Mouse (Mus musculus): ENCODE results near the gene Cyp4a12b. TPM values are rescaled to one million over a fixed set of nuclear protein-coding genes. Genes with fewer than 3 reads are reported as not detected.
"Not testable (repeated sequence)": the region's sequence is repeated elsewhere in the genome, so short reads cannot be mapped to it uniquely, and the experiment has no call there.

Gene Cyp4a12b
- total RNA-seq (2017): not detected in 2 replicates

DNA sequence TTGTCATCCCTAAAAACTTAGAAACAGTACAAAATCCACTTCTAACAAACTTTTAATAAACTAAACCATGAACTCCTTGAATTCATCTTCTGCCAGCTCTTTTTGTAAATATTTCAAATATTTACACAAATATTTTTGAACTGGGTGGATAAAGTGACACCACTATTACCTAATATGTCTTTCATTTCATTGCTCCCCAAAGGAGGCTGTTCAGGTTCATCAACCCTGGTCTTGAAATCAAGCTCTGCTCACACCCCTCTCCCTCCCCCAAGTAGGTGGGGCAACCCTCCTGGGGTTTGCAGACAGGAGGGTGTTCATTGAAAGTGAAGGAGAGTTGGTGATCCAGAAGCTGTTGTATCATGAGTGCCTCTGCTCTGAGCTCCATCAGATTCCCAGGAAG, at the start of gene Cyp4a12b:
Cyp4a12b (plus strand) TSS at position 301 of the 400 bp plus-strand sequence.
- not testable (repeated sequence) for ATAC-seq (ENCODE audit: extremely low read depth, insufficient number of reproducible peaks, low FRiP score, poor library complexity, severe bottlenecking)

DNA sequence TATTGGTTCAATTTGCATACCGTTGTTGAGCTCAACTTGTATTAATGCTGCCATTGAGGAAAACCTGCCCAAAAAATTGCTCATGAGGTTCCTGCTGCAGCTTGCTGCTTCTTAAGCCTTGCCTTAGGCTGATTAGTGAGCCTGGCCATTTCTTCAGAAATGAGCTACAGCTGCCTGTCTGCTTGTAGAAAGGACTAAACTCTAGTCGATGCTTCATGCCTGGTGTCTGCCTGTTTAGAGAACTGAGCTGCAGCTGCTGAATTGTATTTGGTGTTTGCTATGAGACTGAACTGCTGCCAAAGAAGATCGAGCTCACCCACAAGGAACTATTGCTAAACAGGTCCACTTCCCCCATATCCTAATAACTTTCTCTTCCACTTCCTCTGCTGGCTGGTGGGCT, 45.8 kb upstream of the Cyp4a12b start:
- not testable (repeated sequence) for ATAC-seq (ENCODE audit: extremely low read depth, insufficient number of reproducible peaks, low FRiP score, poor library complexity, severe bottlenecking)

DNA sequence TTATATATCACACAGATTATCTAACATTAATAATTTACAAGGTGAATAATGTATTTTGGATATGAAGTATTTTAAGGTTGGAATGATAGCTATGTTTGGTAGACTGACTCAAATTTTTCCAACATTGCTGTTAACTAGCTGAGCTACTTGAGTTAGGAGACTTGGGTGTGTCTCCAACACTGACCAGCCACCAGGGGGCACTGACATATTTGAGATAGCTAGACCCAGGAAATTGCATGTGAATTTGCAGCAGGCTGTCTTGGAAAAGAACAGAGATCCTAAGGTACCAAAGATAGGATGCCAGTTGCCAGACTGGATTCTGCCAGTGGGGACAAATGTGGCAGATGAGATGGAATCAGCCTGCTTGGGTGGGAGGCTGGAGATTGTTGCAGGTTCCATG, 43.4 kb upstream of the Cyp4a12b start:
- ATAC-seq (ENCODE audit: extremely low read depth, insufficient number of reproducible peaks, low FRiP score, poor library complexity, severe bottlenecking): not testable (repeated sequence)

DNA sequence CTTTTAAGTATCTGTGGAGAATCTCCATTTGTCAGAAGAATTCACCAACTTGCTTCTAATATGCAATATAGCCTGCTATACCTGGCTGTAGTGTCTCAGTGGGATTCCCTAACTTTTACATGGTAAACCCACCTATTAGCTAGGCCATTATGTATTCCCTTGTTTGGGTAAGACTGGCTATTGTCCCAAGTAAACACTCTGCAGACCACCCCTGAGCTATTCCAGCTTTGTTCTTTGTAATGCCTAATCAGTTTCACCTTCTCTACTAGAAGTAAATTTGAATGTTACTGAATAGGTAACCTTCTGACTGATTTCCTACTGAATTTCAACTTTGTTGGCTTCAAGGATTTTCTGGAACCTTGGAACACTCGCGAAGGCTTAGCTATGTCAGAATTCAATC, 15.2 kb upstream of the Cyp4a12b start:
- not testable (repeated sequence) for ATAC-seq (ENCODE audit: extremely low read depth, insufficient number of reproducible peaks, low FRiP score, poor library complexity, severe bottlenecking)

DNA sequence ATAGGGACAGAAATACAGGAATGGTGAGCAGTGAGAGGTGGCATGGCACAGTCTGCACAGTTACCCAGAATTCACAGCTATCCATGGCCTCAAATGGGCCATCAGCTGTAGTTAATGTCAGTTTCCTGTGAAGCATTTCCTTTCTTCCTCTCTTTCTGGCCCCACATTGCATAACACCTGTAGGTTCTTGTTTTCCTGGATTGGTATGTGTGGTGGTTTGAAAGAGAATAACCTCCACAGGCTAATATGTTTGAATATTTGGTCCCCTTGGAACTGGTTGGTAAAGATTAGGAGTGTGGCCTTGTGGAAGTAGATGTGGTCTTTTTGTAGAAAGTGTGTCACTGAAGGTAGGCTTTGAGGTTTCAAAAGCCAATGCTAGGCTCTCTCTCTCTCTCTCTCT, 14.5 kb upstream of the Cyp4a12b start:
- ATAC-seq (ENCODE audit: extremely low read depth, insufficient number of reproducible peaks, low FRiP score, poor library complexity, severe bottlenecking): not testable (repeated sequence)

DNA sequence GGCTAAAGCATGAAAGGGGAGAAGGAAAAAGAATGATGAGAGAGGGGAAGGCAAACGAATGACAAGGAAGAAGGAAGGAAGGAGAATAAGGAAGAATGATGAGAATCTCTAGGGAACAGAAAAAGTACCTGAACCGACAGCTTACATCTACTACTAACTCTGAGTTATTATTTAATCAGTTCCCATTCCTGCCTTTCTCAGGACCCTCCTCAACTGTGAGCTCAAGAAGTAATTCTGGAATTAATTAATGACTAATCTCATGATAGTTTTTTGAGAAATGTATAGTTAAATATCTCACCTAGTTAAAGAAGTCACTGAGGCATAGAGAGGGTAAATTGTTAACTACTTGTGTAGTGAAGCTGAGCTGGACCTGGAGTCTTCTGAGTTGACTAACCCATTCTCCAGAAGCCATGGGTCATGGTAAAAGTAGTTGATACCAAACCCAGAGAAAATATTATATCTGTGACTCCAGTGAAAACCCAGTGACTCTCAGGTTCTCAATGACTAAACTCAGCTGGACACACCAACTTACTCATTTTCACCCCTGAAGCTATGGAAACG, 39.2 kb downstream of the Cyp4a12b start:
- no peak for ATAC-seq (ENCODE audit: extremely low read depth, insufficient number of reproducible peaks, low FRiP score, poor library complexity, severe bottlenecking)

DNA sequence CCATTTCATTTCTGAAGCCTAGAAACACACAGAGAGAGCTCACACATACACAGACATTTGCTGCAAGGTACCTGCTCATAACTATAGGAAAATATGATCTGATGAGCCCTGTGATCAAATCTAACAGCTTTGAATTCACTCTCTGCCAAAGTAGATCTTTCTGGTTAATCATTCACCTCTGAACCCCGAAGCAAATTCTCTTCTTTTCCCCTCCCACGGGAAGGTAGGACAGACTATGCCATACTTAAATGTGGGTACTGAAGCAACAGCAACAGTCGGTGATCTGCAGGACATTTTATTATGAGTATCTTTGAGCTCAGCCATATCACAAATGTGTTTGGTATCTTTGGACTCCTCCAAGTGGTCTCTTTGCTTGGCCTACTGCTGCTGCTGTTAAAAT, 40.9 kb downstream of the Cyp4a12b start, which contains the start of gene Cyp4a30b:
Cyp4a30b (plus strand) TSS at position 301 of the 400 bp plus-strand sequence.
- no peak for ATAC-seq (ENCODE audit: extremely low read depth, insufficient number of reproducible peaks, low FRiP score, poor library complexity, severe bottlenecking)

DNA sequence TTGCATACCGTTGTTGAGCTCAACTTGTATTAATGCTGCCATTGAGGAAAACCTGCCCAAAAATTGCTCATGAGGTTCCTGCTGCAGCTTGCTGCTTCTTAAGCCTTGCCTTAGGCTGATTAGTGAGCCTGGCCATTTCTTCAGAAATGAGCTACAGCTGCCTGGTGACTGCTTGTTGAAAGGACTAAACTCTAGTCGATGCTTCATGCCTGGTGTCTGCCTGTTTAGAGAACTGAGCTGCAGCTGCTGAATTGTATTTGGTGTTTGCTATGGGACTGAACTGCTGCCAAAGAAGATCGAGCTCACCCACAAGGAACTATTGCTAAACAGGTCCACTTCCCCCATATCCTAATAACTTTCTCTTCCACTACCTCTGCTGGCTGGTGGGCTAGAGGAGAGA, 62.2 kb downstream of the Cyp4a12b start:
- ATAC-seq (ENCODE audit: extremely low read depth, insufficient number of reproducible peaks, low FRiP score, poor library complexity, severe bottlenecking): not testable (repeated sequence)

DNA sequence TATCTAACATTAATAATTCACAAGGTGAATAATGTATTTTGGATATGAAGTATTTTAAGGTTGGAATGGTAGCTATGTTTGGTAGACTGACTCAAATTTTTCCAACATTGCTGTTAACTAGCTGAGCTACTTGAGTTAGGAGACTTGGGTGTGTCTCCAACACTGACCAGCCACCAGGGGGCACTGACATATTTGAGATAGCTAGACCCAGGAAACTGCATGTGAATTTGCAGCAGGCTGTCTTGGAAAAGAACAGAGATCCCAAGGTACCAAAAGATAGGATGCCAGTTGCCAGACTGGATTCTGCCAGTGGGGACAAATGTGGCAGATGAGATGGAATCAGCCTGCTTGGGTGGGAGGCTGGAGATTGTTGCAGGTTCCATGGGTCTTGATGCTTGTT, 64.6 kb downstream of the Cyp4a12b start:
- not testable (repeated sequence) for ATAC-seq (ENCODE audit: extremely low read depth, insufficient number of reproducible peaks, low FRiP score, poor library complexity, severe bottlenecking)

DNA sequence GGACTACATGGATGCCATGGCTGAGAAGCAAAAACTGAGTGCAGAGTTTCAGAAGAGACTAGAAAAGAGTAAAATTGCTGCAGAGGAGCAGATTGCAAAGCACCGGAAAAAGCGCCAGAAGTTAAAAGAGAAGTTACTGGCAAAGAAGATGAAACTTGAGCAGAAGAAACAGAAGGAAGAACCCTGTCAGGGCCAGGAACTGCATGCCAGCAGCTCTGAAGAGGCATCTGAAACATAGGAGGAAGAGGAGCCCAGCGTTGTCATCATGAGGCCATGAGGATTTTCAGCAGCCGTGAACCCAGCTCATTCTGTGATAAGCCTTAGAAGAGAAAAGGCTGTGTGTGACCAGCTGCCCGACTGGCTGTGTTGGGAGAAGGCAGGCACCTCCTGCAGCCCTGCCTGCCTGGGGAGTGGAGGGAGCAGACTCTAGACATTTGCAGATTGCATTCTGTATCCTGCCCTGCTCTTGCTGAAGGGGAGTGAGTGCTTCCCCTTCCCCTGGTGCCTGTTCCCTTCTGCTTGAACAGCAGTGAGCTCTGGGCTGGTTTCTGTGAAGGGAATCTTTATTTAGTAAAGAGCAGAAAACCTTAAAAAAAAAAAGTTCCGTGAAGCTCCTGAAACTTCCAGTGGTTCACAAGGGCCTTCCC, 69.7 kb downstream of the Cyp4a12b start:
- ATAC-seq (ENCODE audit: extremely low read depth, insufficient number of reproducible peaks, low FRiP score, poor library complexity, severe bottlenecking): no peak

Other genes starting within 250 kb of the Cyp4a12b start
- gene Cyp4a29, start 169.5 kb upstream of the Cyp4a12b start, total RNA-seq (2017): not detected in 2 replicates
- gene Cyp4a12a, start 112.6 kb upstream of the Cyp4a12b start, total RNA-seq (2017): not detected in 2 replicates
- gene Cyp4a30b, start 41.0 kb downstream of the Cyp4a12b start, total RNA-seq (2017): not detected in 2 replicates
- gene Cyp4a14, start 84.5 kb downstream of the Cyp4a12b start, total RNA-seq (2017): not detected in 2 replicates
- gene Cyp4a10, start 106.6 kb downstream of the Cyp4a12b start, total RNA-seq (2017): not detected in 2 replicates
- not detected in 2 replicates for gene Cyp4a31, start 152.0 kb downstream of the Cyp4a12b start, total RNA-seq (2017)
- not detected in 2 replicates for gene Cyp4a32, start 189.3 kb downstream of the Cyp4a12b start, total RNA-seq (2017)
- not detected in 2 replicates for gene Cyp4b1, start 236.1 kb downstream of the Cyp4a12b start, total RNA-seq (2017)